Mouse (Mus musculus) hindlimb bud, embryonic 11.5 days (tissue): ENCODE measurements around the gene Gm128.
A peak's percentile ranks its signal among the peaks of the same experiment; 100 is the strongest.
"Not testable (repeated sequence)": the region's sequence is repeated elsewhere in the genome, so short reads cannot be mapped to it uniquely, and the experiment has no call there.

ENCODE experiments used
- DNase-seq: peaks from one replicate; pipeline ENCODE4 v3.0.0-alpha.2; 2012; ENCODE audit warnings: low read depth, low spot score; ENCODE audit errors: extremely low spot score

Gene Gm128

GRCm38 (mm10) chr3:95231298-95232221 lies 9.8 kb downstream of the Gm128 start, which contains the start of gene Mllt11:
Gene Mllt11, minus strand, starts transcription at chr3:95232171.
- DNase-seq, result no peak

GRCm38 (mm10) chr3:95230495-95231297 lies 10.7 kb downstream of the Gm128 start:
- no peak for DNase-seq

- DNase-seq, result no peak
Observed at GRCm38 (mm10) chr3:95229781-95230494, 11.5 kb downstream of the Gm128 start.

GRCm38 (mm10) chr3:95228894-95229780 lies 12.3 kb downstream of the Gm128 start:
- DNase-seq, result no peak

GRCm38 (mm10) chr3:95228148-95228893 lies 13.1 kb downstream of the Gm128 start, which contains the start of gene Cdc42se1:
Gene Cdc42se1, plus strand, starts transcription at chr3:95228732.
- no peak for DNase-seq

- DNase-seq, result no peak
Observed at GRCm38 (mm10) chr3:95227214-95227613, 14.2 kb downstream of the Gm128 start.

GRCm38 (mm10) chr3:95224295-95224694 lies 17.1 kb downstream of the Gm128 start:
- no peak for DNase-seq

- DNase-seq, result no peak
Observed at GRCm38 (mm10) chr3:95223041-95223440, 18.4 kb downstream of the Gm128 start.

- no peak for DNase-seq
Observed at GRCm38 (mm10) chr3:95218466-95219137, 22.8 kb downstream of the Gm128 start.

- peak; percentile 92 for DNase-seq
Observed at GRCm38 (mm10) chr3:95217255-95218134, 23.9 kb downstream of the Gm128 start, which contains the start of gene Gabpb2. Gene Gabpb2, minus strand, starts transcription at chr3:95217916.

- peak; percentile 69 for DNase-seq
Observed at GRCm38 (mm10) chr3:95216655-95217254, 24.6 kb downstream of the Gm128 start.

- DNase-seq, result no peak
Observed at GRCm38 (mm10) chr3:95213609-95213975, 27.8 kb downstream of the Gm128 start.

GRCm38 (mm10) chr3:95212889-95213608 lies 28.3 kb downstream of the Gm128 start:
- DNase-seq, result not testable (repeated sequence)

GRCm38 (mm10) chr3:95210585-95210984 lies 30.8 kb downstream of the Gm128 start:
- DNase-seq, result no peak

GRCm38 (mm10) chr3:95208286-95208685 lies 33.1 kb downstream of the Gm128 start:
- DNase-seq, result no peak

GRCm38 (mm10) chr3:95203880-95204279 lies 37.5 kb downstream of the Gm128 start:
- no peak for DNase-seq

GRCm38 (mm10) chr3:95200562-95200961 lies 40.8 kb downstream of the Gm128 start:
- DNase-seq, result no peak
